Mouse (Mus musculus): ENCODE results near the gene Vgll4. TPM values are rescaled to one million over a fixed set of nuclear protein-coding genes. Genes with fewer than 3 reads are reported as not detected.

The Vgll4 gene
- polyA plus RNA-seq, 1 experiment from 2014 or later: 141 TPM

- H3K4me3 ChIP-seq (replicated peaks): no peak overlapping the region
- H3K27ac ChIP-seq (replicated peaks): peak overlapping the region; percentile 60
- no peak overlapping the region for H3K4me2 ChIP-seq (replicated peaks)
- peaks cover 12% of the 10 kb centered on the region for H3K36me3 ChIP-seq
- ATAC-seq (ENCODE audit: insufficient number of reproducible peaks, low FRiP score, low TSS enrichment, low read depth): no peak
- H3K9ac ChIP-seq: no peak overlapping the region
- no peaks in the 10 kb centered on the region for H3K9me3 ChIP-seq (replicated peaks)
- H3K27me3 ChIP-seq: no peaks in the 10 kb centered on the region
- peaks cover 54% of the 10 kb centered on the region for H3K4me1 ChIP-seq
- 39% methylated on average over 2 of the region's 2 CpGs for WGBS
Observed at GRCm38 (mm10) chr6:114854368-114854767, 115.4 kb downstream of the Vgll4 start.

- 38% methylated on average over 3 of the region's 3 CpGs for WGBS
- Histone ChIP-seq H3K4me1 (peaks cover 62% of the 10 kb centered on the region), H3K4me2 (replicated peaks) (no peak overlapping the region), H3K27ac (replicated peaks) (no peak overlapping the region), H3K4me3 (replicated peaks) (no peak overlapping the region), H3K27me3 (no peaks in the 10 kb centered on the region), H3K9me3 (replicated peaks) (no peaks in the 10 kb centered on the region), H3K36me3 (no peaks in the 10 kb centered on the region), H3K9ac (no peak overlapping the region)
- ATAC-seq (ENCODE audit: insufficient number of reproducible peaks, low FRiP score, low TSS enrichment, low read depth): no peak
Observed at GRCm38 (mm10) chr6:114852739-114853138, 117.1 kb downstream of the Vgll4 start.

- H3K27me3 ChIP-seq: no peaks in the 10 kb centered on the region
- H3K27ac ChIP-seq (replicated peaks): 0 out of 2 replicates have a peak overlapping the region, but pooled peaks have one; percentile 14
- peaks cover 62% of the 10 kb centered on the region for H3K4me1 ChIP-seq
- H3K4me3 ChIP-seq (replicated peaks): no peak overlapping the region
- no peak overlapping the region for H3K9ac ChIP-seq
- no peak overlapping the region for H3K4me2 ChIP-seq (replicated peaks)
- ATAC-seq (ENCODE audit: insufficient number of reproducible peaks, low FRiP score, low TSS enrichment, low read depth): no peak
- H3K9me3 ChIP-seq (replicated peaks): no peaks in the 10 kb centered on the region
- 40% methylated on average over 7 of the region's 7 CpGs for WGBS
- H3K36me3 ChIP-seq: no peaks in the 10 kb centered on the region
Observed at GRCm38 (mm10) chr6:114851688-114852087, 118.1 kb downstream of the Vgll4 start.

- 87% methylated on average over 8 of the region's 8 CpGs for WGBS
- Histone ChIP-seq H3K4me1 (peaks cover 57% of the 10 kb centered on the region), H3K36me3 (no peaks in the 10 kb centered on the region), H3K9ac (no peak overlapping the region), H3K4me3 (replicated peaks) (no peak overlapping the region), H3K9me3 (replicated peaks) (no peaks in the 10 kb centered on the region), H3K4me2 (replicated peaks) (no peak overlapping the region), H3K27ac (replicated peaks) (no peak overlapping the region), H3K27me3 (no peaks in the 10 kb centered on the region)
- no peak for ATAC-seq (ENCODE audit: insufficient number of reproducible peaks, low FRiP score, low TSS enrichment, low read depth)
Observed at GRCm38 (mm10) chr6:114849787-114850186, 120.0 kb downstream of the Vgll4 start.

GRCm38 (mm10) chr6:114848761-114849160, 121.0 kb downstream of the Vgll4 start:
- Histone ChIP-seq H3K4me1 (peaks cover 47% of the 10 kb centered on the region), H3K9ac (no peak overlapping the region)

GRCm38 (mm10) chr6:114847582-114848174, 122.1 kb downstream of the Vgll4 start:
- no peak overlapping the region for H3K4me2 ChIP-seq (replicated peaks)
- H3K9me3 ChIP-seq (replicated peaks): no peaks in the 10 kb centered on the region
- H3K36me3 ChIP-seq: no peaks in the 10 kb centered on the region
- H3K4me1 ChIP-seq: peaks cover 48% of the 10 kb centered on the region
- no peak overlapping the region for H3K9ac ChIP-seq
- H3K27me3 ChIP-seq: no peaks in the 10 kb centered on the region
- WGBS: 76% methylated on average over 12 of the region's 12 CpGs
- no peak overlapping the region for H3K4me3 ChIP-seq (replicated peaks)
- no peak for ATAC-seq (ENCODE audit: insufficient number of reproducible peaks, low FRiP score, low TSS enrichment, low read depth)
- no peak overlapping the region for H3K27ac ChIP-seq (replicated peaks)

More at GRCm38 (mm10) chr6:114848761-114849160, 121.0 kb downstream of the Vgll4 start:
- H3K4me3 ChIP-seq (replicated peaks): no peak overlapping the region
- H3K27me3 ChIP-seq: no peaks in the 10 kb centered on the region
- WGBS: 46% methylated on average over 7 of the region's 7 CpGs
- H3K36me3 ChIP-seq: no peaks in the 10 kb centered on the region
- 0 out of 2 replicates have a peak overlapping the region, but pooled peaks have one; percentile 19 for H3K27ac ChIP-seq (replicated peaks)
- H3K4me2 ChIP-seq (replicated peaks): no peak overlapping the region
- no peak for ATAC-seq (ENCODE audit: insufficient number of reproducible peaks, low FRiP score, low TSS enrichment, low read depth)
- no peaks in the 10 kb centered on the region for H3K9me3 ChIP-seq (replicated peaks)

- Histone ChIP-seq H3K4me2 (replicated peaks) (no peak overlapping the region), H3K4me1 (peaks cover 48% of the 10 kb centered on the region), H3K4me3 (replicated peaks) (no peak overlapping the region), H3K9me3 (replicated peaks) (no peaks in the 10 kb centered on the region), H3K27ac (replicated peaks) (0 out of 2 replicates have a peak overlapping the region, but pooled peaks have one; percentile 5), H3K36me3 (no peaks in the 10 kb centered on the region), H3K27me3 (no peaks in the 10 kb centered on the region), H3K9ac (no peak overlapping the region)
- WGBS: 30% methylated on average over 4 of the region's 4 CpGs
- ATAC-seq (ENCODE audit: insufficient number of reproducible peaks, low FRiP score, low TSS enrichment, low read depth): no peak
Observed at GRCm38 (mm10) chr6:114846153-114846772, 123.5 kb downstream of the Vgll4 start.

GRCm38 (mm10) chr6:114842863-114843262, 126.9 kb downstream of the Vgll4 start:
- Histone ChIP-seq H3K4me2 (replicated peaks) (no peak overlapping the region), H3K27ac (replicated peaks) (peak overlapping the region; percentile 77), H3K27me3 (no peaks in the 10 kb centered on the region), H3K4me1 (peaks cover 52% of the 10 kb centered on the region), H3K36me3 (no peaks in the 10 kb centered on the region), H3K9me3 (replicated peaks) (no peaks in the 10 kb centered on the region), H3K4me3 (replicated peaks) (no peak overlapping the region), H3K9ac (no peak overlapping the region)
- no peak for ATAC-seq (ENCODE audit: insufficient number of reproducible peaks, low FRiP score, low TSS enrichment, low read depth)
- 61% methylated on average over 2 of the region's 2 CpGs for WGBS

GRCm38 (mm10) chr6:114842131-114842530, 127.7 kb downstream of the Vgll4 start:
- no peak overlapping the region for H3K9ac ChIP-seq
- H3K36me3 ChIP-seq: no peaks in the 10 kb centered on the region
- H3K27ac ChIP-seq (replicated peaks): peak overlapping the region; percentile 77
- peaks cover 52% of the 10 kb centered on the region for H3K4me1 ChIP-seq
- H3K27me3 ChIP-seq: no peaks in the 10 kb centered on the region
- no peak for ATAC-seq (ENCODE audit: insufficient number of reproducible peaks, low FRiP score, low TSS enrichment, low read depth)
- H3K4me3 ChIP-seq (replicated peaks): no peak overlapping the region
- H3K4me2 ChIP-seq (replicated peaks): no peak overlapping the region
- 33% methylated on average over 3 of the region's 3 CpGs for WGBS
- no peaks in the 10 kb centered on the region for H3K9me3 ChIP-seq (replicated peaks)

- no peak overlapping the region; the same call in 1 of the 2 replicates for H3K27ac ChIP-seq (replicated peaks)
- no peak overlapping the region for H3K4me2 ChIP-seq (replicated peaks)
- H3K4me1 ChIP-seq: peaks cover 43% of the 10 kb centered on the region
- H3K9ac ChIP-seq: no peak overlapping the region
- 84% methylated on average over 7 of the region's 7 CpGs for WGBS
- ATAC-seq (ENCODE audit: insufficient number of reproducible peaks, low FRiP score, low TSS enrichment, low read depth): no peak
- no peak overlapping the region for H3K4me3 ChIP-seq (replicated peaks)
- H3K27me3 ChIP-seq: no peaks in the 10 kb centered on the region
- H3K36me3 ChIP-seq: no peaks in the 10 kb centered on the region
- H3K9me3 ChIP-seq (replicated peaks): no peaks in the 10 kb centered on the region
Observed at GRCm38 (mm10) chr6:114840012-114840411, 129.8 kb downstream of the Vgll4 start.

- no peaks in the 10 kb centered on the region for H3K9me3 ChIP-seq (replicated peaks)
- H3K4me2 ChIP-seq (replicated peaks): no peak overlapping the region
- no peak for ATAC-seq (ENCODE audit: insufficient number of reproducible peaks, low FRiP score, low TSS enrichment, low read depth)
- no peak overlapping the region for H3K9ac ChIP-seq
- peaks cover 52% of the 10 kb centered on the region for H3K4me1 ChIP-seq
- 77% methylated on average over 4 of the region's 4 CpGs for WGBS
- H3K36me3 ChIP-seq: no peaks in the 10 kb centered on the region
- H3K27ac ChIP-seq (replicated peaks): no peak overlapping the region
- H3K27me3 ChIP-seq: no peaks in the 10 kb centered on the region
- no peak overlapping the region for H3K4me3 ChIP-seq (replicated peaks)
Observed at GRCm38 (mm10) chr6:114838872-114839271, 130.9 kb downstream of the Vgll4 start.

GRCm38 (mm10) chr6:114836433-114836832, 133.4 kb downstream of the Vgll4 start:
- H3K27me3 ChIP-seq: no peaks in the 10 kb centered on the region
- H3K4me2 ChIP-seq (replicated peaks): no peak overlapping the region
- ATAC-seq (ENCODE audit: insufficient number of reproducible peaks, low FRiP score, low TSS enrichment, low read depth): no peak
- H3K9ac ChIP-seq: no peak overlapping the region
- H3K9me3 ChIP-seq (replicated peaks): no peaks in the 10 kb centered on the region
- no peak overlapping the region for H3K27ac ChIP-seq (replicated peaks)
- no peak overlapping the region for H3K4me3 ChIP-seq (replicated peaks)
- no peaks in the 10 kb centered on the region for H3K36me3 ChIP-seq
- 84% methylated on average over 3 of the region's 3 CpGs for WGBS
- H3K4me1 ChIP-seq: peaks cover 55% of the 10 kb centered on the region
